Mouse (Mus musculus): Measurements from ENCODE around the gene F3. TPM values are rescaled to one million over a fixed set of nuclear protein-coding genes. Genes with fewer than 3 reads are reported as not detected.

The F3 gene
- 7.3 and 9.1 TPM in 2 replicates for polyA plus RNA-seq (2015; fragmentation: Nextera tagmentation; extraction: Ambion mirVana)

DNA sequence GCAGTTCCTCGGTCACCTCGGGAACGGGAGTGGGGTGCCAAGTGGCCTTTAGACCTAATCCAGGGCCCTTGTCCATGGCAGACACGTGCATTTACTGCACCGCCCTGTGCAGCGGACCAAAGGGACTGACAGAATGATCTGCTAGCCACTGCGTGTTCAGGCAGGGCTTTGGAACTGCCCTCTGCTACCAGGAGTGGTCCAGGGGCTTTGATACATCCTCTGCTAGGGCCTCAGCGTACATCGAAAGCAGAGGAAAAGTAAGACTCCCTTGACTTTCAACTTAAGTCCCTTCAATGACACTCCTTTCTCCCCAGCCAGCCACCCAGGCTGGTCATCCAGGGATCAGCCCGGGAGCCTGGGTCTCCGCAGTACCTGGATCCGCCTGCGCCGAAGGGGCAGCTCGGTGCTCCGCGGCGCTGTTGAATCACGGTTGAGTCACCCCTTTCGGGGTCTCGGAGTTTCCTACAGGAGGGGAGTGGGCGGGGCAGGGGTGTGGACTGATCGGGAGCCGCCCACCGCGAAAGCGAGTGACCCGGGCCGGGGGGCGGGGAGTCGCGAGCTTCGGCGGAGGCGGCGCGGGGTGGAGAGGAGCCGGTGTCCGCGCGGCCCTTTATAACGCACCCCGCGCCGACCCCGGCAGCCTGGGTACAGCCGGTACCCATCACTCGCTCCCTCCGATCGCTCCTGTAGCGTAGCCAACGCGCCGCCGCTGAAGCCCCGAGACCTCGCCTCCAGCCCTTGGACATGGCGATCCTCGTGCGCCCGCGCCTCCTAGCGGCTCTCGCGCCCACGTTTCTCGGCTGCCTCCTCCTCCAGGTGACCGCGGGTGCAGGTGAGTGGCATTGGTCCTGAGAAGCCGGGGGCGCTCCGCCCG is at the start of gene F3:
Gene F3, plus strand, starts transcription at position 567 of the 874 bp plus-strand sequence.
- Histone ChIP-seq H3K9me3 (no peaks in the 10 kb centered on the region), H3K27ac (peak within 1 kb of the TSS; percentile 73), H3K4me2 (peak within 1 kb of the TSS; percentile 84), H3K27me3 (replicated peaks) (peaks cover 3% of the 10 kb centered on the region; the same call in 1 of the 2 replicates), H3K36me3 (replicated peaks) (no peaks in the 10 kb centered on the region), H3K4me1 (peaks cover 29% of the 10 kb centered on the region), H3K4me3 (peak within 1 kb of the TSS; percentile 81), H3K9ac (peak within 1 kb of the TSS; percentile 72)
- ATAC-seq (replicated peaks), result peak; percentile 89
- WGBS, result under 1% methylated on average over 70 of the region's 73 CpGs

- no peak overlapping the region for H3K9ac ChIP-seq
- H3K36me3 ChIP-seq (replicated peaks), result no peaks in the 10 kb centered on the region
- no peaks in the 10 kb centered on the region for H3K9me3 ChIP-seq
- no peak overlapping the region for H3K4me3 ChIP-seq
- no peak overlapping the region for H3K4me2 ChIP-seq
- H3K27ac ChIP-seq, result no peak overlapping the region
- ATAC-seq (replicated peaks), result no peak
- WGBS, result 29% methylated on average over 4 of the region's 4 CpGs
- no peaks in the 10 kb centered on the region for H3K27me3 ChIP-seq (replicated peaks)
- peaks cover 10% of the 10 kb centered on the region for H3K4me1 ChIP-seq
Measured at GRCm38 (mm10) chr3:121678935-121679334, 44.4 kb upstream of the F3 start.

- Histone ChIP-seq H3K4me1 (peaks cover 10% of the 10 kb centered on the region), H3K27ac (no peak overlapping the region), H3K9ac (no peak overlapping the region), H3K9me3 (no peaks in the 10 kb centered on the region), H3K27me3 (replicated peaks) (no peaks in the 10 kb centered on the region), H3K4me3 (no peak overlapping the region), H3K4me2 (no peak overlapping the region), H3K36me3 (replicated peaks) (no peaks in the 10 kb centered on the region)
- no peak for ATAC-seq (replicated peaks)
- WGBS, result 9% methylated on average over 3 of the region's 3 CpGs
Measured at GRCm38 (mm10) chr3:121679443-121679842, 43.9 kb upstream of the F3 start.

GRCm38 (mm10) chr3:121680187-121680586 is 43.1 kb upstream of the F3 start:
- Histone ChIP-seq H3K9ac (no peak overlapping the region), H3K27ac (no peak overlapping the region), H3K4me2 (no peak overlapping the region), H3K4me1 (peaks cover 10% of the 10 kb centered on the region), H3K27me3 (replicated peaks) (no peaks in the 10 kb centered on the region), H3K4me3 (no peak overlapping the region), H3K9me3 (no peaks in the 10 kb centered on the region), H3K36me3 (replicated peaks) (no peaks in the 10 kb centered on the region)
- 88% methylated on average over 3 of the region's 3 CpGs for WGBS
- no peak for ATAC-seq (replicated peaks)

DNA sequence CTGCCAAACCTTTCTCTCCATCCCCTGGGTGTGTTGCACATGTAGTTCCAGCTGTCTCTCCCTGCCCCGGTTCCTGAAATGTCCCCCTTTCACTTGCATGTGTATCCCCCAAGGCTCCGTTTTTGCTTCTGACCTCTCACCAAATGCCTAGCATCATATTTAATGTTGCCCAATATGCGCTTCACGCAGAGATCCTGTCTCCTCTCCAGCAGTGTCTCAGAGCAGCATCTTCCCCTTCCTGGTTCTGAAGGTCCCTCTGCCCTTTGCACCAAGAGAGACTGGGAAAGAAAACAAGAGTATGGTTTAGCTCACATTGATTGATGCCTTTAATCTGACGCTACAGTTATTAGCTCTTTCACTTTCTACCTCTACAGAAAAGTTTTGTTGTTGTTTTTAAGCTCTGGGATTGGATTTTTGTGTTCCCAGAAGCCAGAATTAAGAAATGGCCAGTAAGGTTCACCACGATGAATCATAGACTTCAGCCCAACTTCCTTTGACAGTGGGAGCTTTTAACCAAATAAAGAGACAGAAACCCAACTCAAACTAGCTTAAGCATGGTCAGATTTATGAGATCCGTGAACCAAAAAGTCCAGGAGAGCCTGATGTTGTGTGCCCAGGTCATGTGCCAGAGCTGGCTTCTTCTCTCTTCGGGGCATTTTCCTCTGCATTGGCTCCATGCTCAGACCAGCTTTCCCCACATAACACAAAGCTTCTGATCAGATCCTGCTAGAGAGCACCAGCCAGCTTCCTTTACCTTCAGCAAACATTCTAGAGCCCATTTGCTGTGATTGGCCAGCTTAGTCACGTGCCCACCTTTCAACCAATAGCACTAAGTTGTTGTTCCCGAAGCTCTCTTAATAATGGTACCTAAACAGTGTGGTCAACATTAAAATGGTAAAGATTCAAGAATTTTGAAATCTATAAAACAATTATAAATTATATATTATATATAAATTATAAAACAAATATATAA is 40.6 kb upstream of the F3 start:
- WGBS, result 90% methylated on average over 10 of the region's 10 CpGs
- no peak overlapping the region for H3K4me2 ChIP-seq
- no peak overlapping the region for H3K4me3 ChIP-seq
- no peaks in the 10 kb centered on the region for H3K27me3 ChIP-seq (replicated peaks)
- no peak overlapping the region for H3K27ac ChIP-seq
- ATAC-seq (replicated peaks), result no peak
- peaks cover 10% of the 10 kb centered on the region for H3K4me1 ChIP-seq
- H3K36me3 ChIP-seq (replicated peaks), result no peaks in the 10 kb centered on the region
- H3K9ac ChIP-seq, result no peak overlapping the region
- no peaks in the 10 kb centered on the region for H3K9me3 ChIP-seq

GRCm38 (mm10) chr3:121684552-121684951 is 38.8 kb upstream of the F3 start:
- H3K4me1 ChIP-seq, result peaks cover 2% of the 10 kb centered on the region
- ATAC-seq (replicated peaks), result no peak
- no peaks in the 10 kb centered on the region for H3K9me3 ChIP-seq
- no peak overlapping the region for H3K4me3 ChIP-seq
- no peak overlapping the region for H3K9ac ChIP-seq
- no peak overlapping the region for H3K4me2 ChIP-seq
- no peaks in the 10 kb centered on the region for H3K36me3 ChIP-seq (replicated peaks)
- H3K27me3 ChIP-seq (replicated peaks), result no peaks in the 10 kb centered on the region
- H3K27ac ChIP-seq, result no peak overlapping the region
- WGBS, result 84% methylated on average over 4 of the region's 4 CpGs

DNA sequence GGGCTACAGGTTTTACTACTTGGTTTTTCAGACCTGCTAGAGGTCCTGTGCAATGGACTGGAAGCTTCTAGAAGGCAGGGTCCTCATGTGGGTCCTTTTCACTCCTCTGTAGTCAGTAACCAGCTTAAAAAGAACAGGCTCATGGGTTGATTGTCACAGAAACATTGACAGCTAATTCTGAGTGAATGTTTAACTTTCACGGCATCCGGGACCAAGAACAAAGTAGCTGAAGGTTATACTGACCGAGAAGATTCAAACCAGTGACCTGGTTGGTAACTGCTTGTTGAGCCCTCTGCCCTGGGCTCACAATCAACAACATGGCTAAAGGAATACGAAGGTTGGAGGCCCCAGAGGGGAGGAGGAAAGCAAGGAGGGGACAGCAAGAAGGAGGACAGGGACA is 38.4 kb upstream of the F3 start:
- H3K9me3 ChIP-seq, result no peaks in the 10 kb centered on the region
- H3K36me3 ChIP-seq (replicated peaks), result no peaks in the 10 kb centered on the region
- H3K4me2 ChIP-seq, result no peak overlapping the region
- H3K27me3 ChIP-seq (replicated peaks), result no peaks in the 10 kb centered on the region
- no peak overlapping the region for H3K9ac ChIP-seq
- no peak for ATAC-seq (replicated peaks)
- H3K4me3 ChIP-seq, result no peak overlapping the region
- H3K27ac ChIP-seq, result no peak overlapping the region
- WGBS, result 85% methylated on average over 4 of the region's 4 CpGs
- no peaks in the 10 kb centered on the region for H3K4me1 ChIP-seq

- no peaks in the 10 kb centered on the region for H3K27me3 ChIP-seq (replicated peaks)
- no peak overlapping the region for H3K9ac ChIP-seq
- no peak overlapping the region for H3K4me3 ChIP-seq
- no peak for ATAC-seq (replicated peaks)
- no peaks in the 10 kb centered on the region for H3K36me3 ChIP-seq (replicated peaks)
- H3K4me2 ChIP-seq, result no peak overlapping the region
- H3K9me3 ChIP-seq, result no peaks in the 10 kb centered on the region
- WGBS, result 70% methylated on average over 1 of the region's 1 CpGs
- no peak overlapping the region for H3K27ac ChIP-seq
- H3K4me1 ChIP-seq, result no peaks in the 10 kb centered on the region
Measured at GRCm38 (mm10) chr3:121685985-121686384, 37.4 kb upstream of the F3 start.

GRCm38 (mm10) chr3:121686408-121686911 is 36.9 kb upstream of the F3 start:
- H3K9ac ChIP-seq, result no peak overlapping the region
- 77% methylated on average over 4 of the region's 4 CpGs for WGBS
- H3K36me3 ChIP-seq (replicated peaks), result no peaks in the 10 kb centered on the region
- ATAC-seq (replicated peaks), result peak; percentile 50; the same call in 1 of the 2 replicates
- H3K4me2 ChIP-seq, result no peak overlapping the region
- H3K9me3 ChIP-seq, result no peaks in the 10 kb centered on the region
- no peaks in the 10 kb centered on the region for H3K4me1 ChIP-seq
- no peaks in the 10 kb centered on the region for H3K27me3 ChIP-seq (replicated peaks)
- H3K4me3 ChIP-seq, result no peak overlapping the region
- H3K27ac ChIP-seq, result no peak overlapping the region

DNA sequence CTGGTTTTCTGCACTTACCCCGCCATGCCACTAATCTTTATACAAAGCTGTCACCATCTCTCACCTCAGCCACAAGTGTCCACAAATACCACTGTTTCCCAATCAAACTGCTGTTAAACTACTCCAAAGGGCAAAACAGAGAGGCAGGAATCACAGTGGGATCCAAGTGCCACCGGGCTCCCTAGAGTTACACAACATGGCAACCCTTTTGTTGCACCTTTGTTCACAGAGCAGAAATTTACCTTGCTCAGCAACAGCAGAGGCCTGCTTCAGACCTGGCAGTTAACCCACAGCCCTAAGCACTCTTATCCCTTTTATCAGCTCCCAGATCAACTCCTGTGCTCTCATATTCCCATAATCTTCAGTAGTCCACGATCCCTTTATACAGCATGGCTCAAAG is 35.6 kb upstream of the F3 start:
- no peaks in the 10 kb centered on the region for H3K9me3 ChIP-seq
- no peak overlapping the region for H3K4me2 ChIP-seq
- WGBS, result 88% methylated on average over 3 of the region's 3 CpGs
- no peaks in the 10 kb centered on the region for H3K27me3 ChIP-seq (replicated peaks)
- H3K4me3 ChIP-seq, result no peak overlapping the region
- no peaks in the 10 kb centered on the region for H3K36me3 ChIP-seq (replicated peaks)
- no peaks in the 10 kb centered on the region for H3K4me1 ChIP-seq
- no peak for ATAC-seq (replicated peaks)
- no peak overlapping the region for H3K27ac ChIP-seq
- no peak overlapping the region for H3K9ac ChIP-seq

- WGBS, result 87% methylated on average over 5 of the region's 5 CpGs
- Histone ChIP-seq H3K4me2 (no peak overlapping the region), H3K27ac (no peak overlapping the region)
Measured at GRCm38 (mm10) chr3:121689029-121689428, 34.3 kb upstream of the F3 start.

GRCm38 (mm10) chr3:121689697-121690096 is 33.6 kb upstream of the F3 start:
- H3K4me2 ChIP-seq, result no peak overlapping the region
- H3K36me3 ChIP-seq (replicated peaks), result no peaks in the 10 kb centered on the region
- H3K27ac ChIP-seq, result no peak overlapping the region
- H3K4me3 ChIP-seq, result no peak overlapping the region
- 90% methylated on average over 3 of the region's 3 CpGs for WGBS
- no peak overlapping the region for H3K9ac ChIP-seq
- no peaks in the 10 kb centered on the region for H3K27me3 ChIP-seq (replicated peaks)
- H3K9me3 ChIP-seq, result no peaks in the 10 kb centered on the region
- ATAC-seq (replicated peaks), result no peak
- no peaks in the 10 kb centered on the region for H3K4me1 ChIP-seq

More at GRCm38 (mm10) chr3:121689029-121689428, 34.3 kb upstream of the F3 start:
- Histone ChIP-seq H3K4me1 (no peaks in the 10 kb centered on the region), H3K4me3 (no peak overlapping the region), H3K9me3 (no peaks in the 10 kb centered on the region), H3K9ac (no peak overlapping the region), H3K36me3 (replicated peaks) (no peaks in the 10 kb centered on the region), H3K27me3 (replicated peaks) (no peaks in the 10 kb centered on the region)
- no peak for ATAC-seq (replicated peaks)

All from midbrain, embryonic 15.5 days (tissue).